Mouse (Mus musculus) kidney, adult 8-10 months (tissue): ENCODE measurements around the gene Stt3b.

Source experiments
- DNase-seq, 2 experiments: peaks; one replicate each; pipeline ENCODE4 v3.0.0; 2022

Stt3b gene

GRCm38 (mm10) chr9:115213755-115214264 is 96.4 kb downstream of the Stt3b start:
- no peak for DNase-seq

GRCm38 (mm10) chr9:115210535-115210934 is 99.7 kb downstream of the Stt3b start:
- DNase-seq, result no peak

- no peak for DNase-seq
Measured at GRCm38 (mm10) chr9:115209737-115210136, 100.5 kb downstream of the Stt3b start.

- no peak for DNase-seq
Measured at GRCm38 (mm10) chr9:115206219-115206618, 104.0 kb downstream of the Stt3b start.

GRCm38 (mm10) chr9:115205491-115205890 is 104.7 kb downstream of the Stt3b start:
- DNase-seq, result no peak

- DNase-seq, result no peak
Measured at GRCm38 (mm10) chr9:115203136-115203535, 107.1 kb downstream of the Stt3b start.

- DNase-seq, result no peak
Measured at GRCm38 (mm10) chr9:115201264-115201663, 109.0 kb downstream of the Stt3b start.

GRCm38 (mm10) chr9:115200166-115200862 is 109.9 kb downstream of the Stt3b start:
- no peak for DNase-seq

- DNase-seq, result peak in 1 of 2 experiments; percentile 18
Measured at GRCm38 (mm10) chr9:115197082-115197481, 113.1 kb downstream of the Stt3b start.

GRCm38 (mm10) chr9:115192890-115193289 is 117.3 kb downstream of the Stt3b start:
- DNase-seq, result no peak
